Mouse (Mus musculus): ENCODE results near the gene Axl. TPM values are rescaled to one million over a fixed set of nuclear protein-coding genes. Genes with fewer than 3 reads are reported as not detected.
"Not testable (repeated sequence)": the region's sequence is repeated elsewhere in the genome, so short reads cannot be mapped to it uniquely, and the experiment has no call there.

The Axl gene
- polyA plus RNA-seq, 1 experiment from 2014 or later: 110 TPM

DNA sequence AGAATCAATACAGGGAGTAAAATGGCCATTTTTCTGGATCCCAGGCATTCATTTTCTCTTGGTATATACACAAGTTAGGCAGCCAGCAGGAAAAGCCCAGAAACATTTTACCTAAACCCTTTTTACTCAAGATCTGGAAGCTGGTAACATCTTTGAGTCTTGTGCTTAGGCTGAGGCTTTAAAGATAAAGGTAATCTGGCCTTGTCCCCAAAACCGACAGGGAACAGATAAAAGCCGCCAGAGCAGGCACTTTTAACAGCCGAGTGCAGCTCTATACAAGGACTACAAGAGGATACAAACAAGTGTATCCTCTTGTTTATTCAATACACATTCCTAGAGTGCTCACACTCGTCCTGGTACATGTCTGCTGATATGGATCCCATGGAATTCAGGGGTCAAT is 53.5 kb downstream of the Axl start:
- Histone ChIP-seq H3K9me3 (replicated peaks; ENCODE audit: low read length) (no peaks in the 10 kb centered on the region), H3K36me3 (ENCODE audit: insufficient read depth, low read length) (peaks cover 85% of the 10 kb centered on the region), H3K4me1 (replicated peaks; ENCODE audit: insufficient read depth, low read length) (no peaks in the 10 kb centered on the region), H3K4me2 (ENCODE audit: low read length) (no peak overlapping the region), H3K4me3 (replicated peaks; ENCODE audit: low read depth, low read length) (no peak overlapping the region), H3K27ac (no peak overlapping the region), H3K9ac (ENCODE audit: low read depth, low read length) (no peak overlapping the region), H3K27me3 (ENCODE audit: insufficient read depth, low read length) (no peaks in the 10 kb centered on the region)
- no peak for ATAC-seq (replicated peaks; ENCODE audit: low FRiP score, low read depth)
- TF ChIP-seq CTCF (IDR thresholded peaks at IDR 0.05; ENCODE audit: low read depth): no peak
- WGBS: 78% methylated on average over 4 of the region's 4 CpGs
- no peak for DNase-seq (ENCODE audit: low spot score)

DNA sequence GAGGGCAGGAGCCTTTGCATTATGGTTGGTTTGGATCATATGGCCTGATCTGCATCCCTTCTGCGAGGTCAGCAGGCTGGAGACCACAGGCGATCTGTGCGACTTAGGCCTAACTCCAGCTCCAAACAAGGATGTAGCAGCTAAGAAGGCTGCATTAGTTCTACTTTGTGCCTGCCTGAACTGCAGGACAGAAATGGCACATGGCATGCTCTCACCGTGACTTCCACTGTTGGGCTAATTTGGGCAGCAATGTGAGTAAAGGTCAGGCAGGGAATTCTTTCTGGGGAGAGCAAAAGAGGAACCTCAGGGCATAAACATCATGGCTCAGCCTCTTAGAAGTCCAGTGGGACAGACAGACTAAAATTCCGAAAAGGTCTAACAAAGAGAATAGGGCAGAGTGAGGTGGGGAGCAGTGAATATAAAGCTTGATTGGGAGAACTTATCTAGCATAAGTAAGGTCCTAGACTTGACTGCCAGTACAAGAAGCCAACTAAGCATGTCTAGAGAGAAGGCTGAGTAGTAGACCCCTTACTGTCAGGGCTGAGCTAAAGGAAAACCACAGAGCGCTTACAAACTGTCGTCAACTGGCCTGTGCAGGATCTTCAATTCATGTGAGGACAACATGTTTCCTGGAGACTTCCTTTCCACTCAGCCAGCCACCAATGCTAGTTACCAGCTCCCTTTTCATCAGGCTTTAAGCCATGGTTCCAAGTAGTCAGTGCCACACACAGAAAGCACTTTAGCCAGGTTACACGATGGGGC is 57.0 kb downstream of the Axl start:
- TF ChIP-seq CTCF (IDR thresholded peaks at IDR 0.05; ENCODE audit: low read depth): no peak
- H3K27ac ChIP-seq: no peak overlapping the region
- no peaks in the 10 kb centered on the region for H3K4me1 ChIP-seq (replicated peaks; ENCODE audit: insufficient read depth, low read length)
- H3K4me3 ChIP-seq (replicated peaks; ENCODE audit: low read depth, low read length): no peak overlapping the region
- DNase-seq (ENCODE audit: low spot score) (no peak), ATAC-seq (replicated peaks; ENCODE audit: low FRiP score, low read depth) (no peak)
- no peak overlapping the region for H3K4me2 ChIP-seq (ENCODE audit: low read length)
- 89% methylated on average over 8 of the region's 8 CpGs for WGBS
- no peak overlapping the region for H3K9ac ChIP-seq (ENCODE audit: low read depth, low read length)
- peaks cover 92% of the 10 kb centered on the region for H3K36me3 ChIP-seq (ENCODE audit: insufficient read depth, low read length)
- no peaks in the 10 kb centered on the region for H3K9me3 ChIP-seq (replicated peaks; ENCODE audit: low read length)
- no peaks in the 10 kb centered on the region for H3K27me3 ChIP-seq (ENCODE audit: insufficient read depth, low read length)

GRCm38 (mm10) chr7:25729862-25730261 is 58.6 kb downstream of the Axl start:
- Histone ChIP-seq H3K4me3 (replicated peaks; ENCODE audit: low read depth, low read length) (no peak overlapping the region), H3K9me3 (replicated peaks; ENCODE audit: low read length) (no peaks in the 10 kb centered on the region), H3K4me2 (ENCODE audit: low read length) (no peak overlapping the region), H3K36me3 (ENCODE audit: insufficient read depth, low read length) (peaks cover 92% of the 10 kb centered on the region), H3K27ac (no peak overlapping the region), H3K9ac (ENCODE audit: low read depth, low read length) (no peak overlapping the region), H3K4me1 (replicated peaks; ENCODE audit: insufficient read depth, low read length) (no peaks in the 10 kb centered on the region), H3K27me3 (ENCODE audit: insufficient read depth, low read length) (no peaks in the 10 kb centered on the region)
- 83% methylated on average over 2 of the region's 2 CpGs for WGBS
- no peak for DNase-seq (ENCODE audit: low spot score)
- TF ChIP-seq CTCF (IDR thresholded peaks at IDR 0.05; ENCODE audit: low read depth): no peak
- no peak for ATAC-seq (replicated peaks; ENCODE audit: low FRiP score, low read depth)

DNA sequence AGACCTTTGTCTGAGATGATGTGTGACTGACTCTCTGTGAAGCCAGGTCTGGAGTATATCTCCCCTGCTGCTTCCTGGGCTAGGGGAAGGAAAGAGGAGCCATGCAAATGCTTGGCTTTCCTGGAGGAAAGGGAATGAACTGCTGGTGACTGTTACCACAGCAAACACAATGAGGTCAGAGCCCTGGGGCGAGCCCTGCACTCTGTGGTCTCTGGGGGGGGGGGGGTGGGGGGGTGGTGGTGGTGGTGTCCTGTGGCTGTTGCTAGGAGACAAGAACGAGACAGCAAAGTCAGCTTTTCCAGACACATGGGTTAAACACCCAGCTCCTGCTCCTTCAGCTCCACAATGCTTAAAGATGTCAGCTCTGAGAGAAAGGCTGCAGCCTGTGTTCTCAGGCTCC is 59.1 kb downstream of the Axl start:
- H3K9ac ChIP-seq (ENCODE audit: low read depth, low read length): no peak overlapping the region
- TF ChIP-seq CTCF (IDR thresholded peaks at IDR 0.05; ENCODE audit: low read depth): no peak
- no peak overlapping the region for H3K4me3 ChIP-seq (replicated peaks; ENCODE audit: low read depth, low read length)
- peaks cover 92% of the 10 kb centered on the region for H3K36me3 ChIP-seq (ENCODE audit: insufficient read depth, low read length)
- ATAC-seq (replicated peaks; ENCODE audit: low FRiP score, low read depth): no peak
- WGBS: 43% methylated on average over 2 of the region's 2 CpGs
- H3K9me3 ChIP-seq (replicated peaks; ENCODE audit: low read length): no peaks in the 10 kb centered on the region
- H3K27ac ChIP-seq: no peak overlapping the region
- no peaks in the 10 kb centered on the region for H3K4me1 ChIP-seq (replicated peaks; ENCODE audit: insufficient read depth, low read length)
- no peak overlapping the region for H3K4me2 ChIP-seq (ENCODE audit: low read length)
- DNase-seq (ENCODE audit: low spot score): no peak
- H3K27me3 ChIP-seq (ENCODE audit: insufficient read depth, low read length): no peaks in the 10 kb centered on the region

- no peak for TF ChIP-seq CTCF (IDR thresholded peaks at IDR 0.05; ENCODE audit: low read depth)
- Histone ChIP-seq H3K9ac (ENCODE audit: low read depth, low read length) (no peak overlapping the region), H3K4me3 (replicated peaks; ENCODE audit: low read depth, low read length) (no peak overlapping the region), H3K36me3 (ENCODE audit: insufficient read depth, low read length) (peaks cover 94% of the 10 kb centered on the region), H3K27me3 (ENCODE audit: insufficient read depth, low read length) (no peaks in the 10 kb centered on the region), H3K27ac (no peak overlapping the region), H3K9me3 (replicated peaks; ENCODE audit: low read length) (no peaks in the 10 kb centered on the region), H3K4me1 (replicated peaks; ENCODE audit: insufficient read depth, low read length) (no peaks in the 10 kb centered on the region), H3K4me2 (ENCODE audit: low read length) (no peak overlapping the region)
- WGBS: 86% methylated on average over 5 of the region's 5 CpGs
- no peak for DNase-seq (ENCODE audit: low spot score)
- ATAC-seq (replicated peaks; ENCODE audit: low FRiP score, low read depth): no peak
Measured at GRCm38 (mm10) chr7:25727800-25728199, 60.7 kb downstream of the Axl start.

GRCm38 (mm10) chr7:25725886-25726285 is 62.6 kb downstream of the Axl start:
- 77% methylated on average over 19 of the region's 19 CpGs for WGBS
- H3K27me3 ChIP-seq (ENCODE audit: insufficient read depth, low read length): no peaks in the 10 kb centered on the region
- ATAC-seq (replicated peaks; ENCODE audit: low FRiP score, low read depth) (no peak), DNase-seq (ENCODE audit: low spot score) (no peak)
- no peak overlapping the region for H3K27ac ChIP-seq
- H3K9me3 ChIP-seq (replicated peaks; ENCODE audit: low read length): no peaks in the 10 kb centered on the region
- no peak overlapping the region for H3K4me3 ChIP-seq (replicated peaks; ENCODE audit: low read depth, low read length)
- no peak overlapping the region for H3K4me2 ChIP-seq (ENCODE audit: low read length)
- peaks cover 90% of the 10 kb centered on the region for H3K36me3 ChIP-seq (ENCODE audit: insufficient read depth, low read length)
- H3K9ac ChIP-seq (ENCODE audit: low read depth, low read length): no peak overlapping the region
- TF ChIP-seq CTCF (IDR thresholded peaks at IDR 0.05; ENCODE audit: low read depth): no peak
- no peaks in the 10 kb centered on the region for H3K4me1 ChIP-seq (replicated peaks; ENCODE audit: insufficient read depth, low read length)

DNA sequence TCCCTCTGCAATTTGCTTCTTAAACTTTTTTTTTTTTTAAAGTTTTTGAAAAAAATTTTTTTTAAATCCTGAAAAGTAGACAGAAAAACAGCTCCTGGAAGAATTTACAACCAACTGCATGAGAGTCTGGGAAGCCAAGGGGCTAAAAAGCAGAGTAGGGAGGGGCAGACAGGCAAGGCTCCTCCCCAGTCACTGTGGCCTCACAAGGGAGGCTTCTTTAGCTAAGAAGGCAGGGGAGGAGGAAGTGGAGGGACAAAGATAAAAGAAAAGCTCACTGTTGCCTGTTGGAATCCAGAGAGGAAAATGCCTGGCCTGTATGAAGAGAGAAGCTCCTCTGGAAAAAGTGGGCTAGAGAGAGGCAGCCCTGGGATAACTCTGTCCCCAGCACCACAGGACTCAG is 66.7 kb downstream of the Axl start:
- not testable (repeated sequence) for DNase-seq (ENCODE audit: low spot score); H3K27ac ChIP-seq; H3K9me3 ChIP-seq (replicated peaks; ENCODE audit: low read length); H3K4me1 ChIP-seq (replicated peaks; ENCODE audit: insufficient read depth, low read length); H3K4me2 ChIP-seq (ENCODE audit: low read length); ATAC-seq (replicated peaks; ENCODE audit: low FRiP score, low read depth); H3K9ac ChIP-seq (ENCODE audit: low read depth, low read length); H3K27me3 ChIP-seq (ENCODE audit: insufficient read depth, low read length); H3K4me3 ChIP-seq (replicated peaks; ENCODE audit: low read depth, low read length)
- peaks cover 59% of the 10 kb centered on the region for H3K36me3 ChIP-seq (ENCODE audit: insufficient read depth, low read length)

Data from kidney, postnatal 0 days (tissue).